Comparison of ENCODE assay signal across 17 mouse cellular contexts in the genomic region with DNA sequence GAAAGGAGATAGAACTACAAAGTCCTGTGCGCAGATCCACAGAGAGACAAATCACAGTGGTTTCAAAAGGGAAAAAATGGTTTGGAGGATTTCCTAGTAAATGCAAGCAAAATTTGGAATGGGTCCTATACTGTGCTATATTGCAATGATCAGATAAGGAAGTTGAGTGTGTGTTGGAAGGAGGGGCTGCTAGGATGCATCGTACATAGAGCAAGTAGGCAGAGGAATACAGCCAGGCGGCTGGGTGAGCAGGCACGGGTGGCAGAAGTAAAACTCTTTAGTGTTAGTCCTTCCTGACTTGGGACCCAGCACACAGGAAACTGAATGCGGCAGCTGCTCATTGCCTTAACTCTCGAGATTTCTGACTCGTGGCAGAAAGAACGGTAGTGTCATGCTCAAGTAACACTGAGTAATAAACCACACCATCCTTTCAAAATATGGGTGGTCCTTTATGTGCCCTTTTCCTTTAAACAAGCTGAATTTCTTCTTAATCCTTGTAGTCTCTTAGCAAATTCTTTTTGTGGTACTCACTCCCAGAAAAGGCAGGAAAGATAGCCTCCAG.
DNase-seq lines count a peak whose midpoint lies in the region; ATAC-seq and TF ChIP-seq lines count a peak whose summit lies in the region.
"Had no signal": no experiment of that assay in that cellular context is flagged by ENCODE, and none has a peak within 500 bp of the region (broad histone marks: within the 10 kb centered on the region; RNA-seq: fewer than 3 reads in every experiment).

No protein-coding gene starts in this region.

- peak overlapping the region; percentile 17; the same call in 1 of the 2 replicates for H3K4me2 ChIP-seq in lung, embryonic 15.5 days
- H3K4me2 ChIP-seq: heart, embryonic 15.5 days; hindbrain, embryonic 12.5 days; liver, embryonic 11.5 days; midbrain, embryonic 13.5 days had no signal

- H3K9me3 ChIP-seq in lung, embryonic 15.5 days: no peaks in the 10 kb centered on the region
- H3K9me3 ChIP-seq: heart, embryonic 15.5 days; hindbrain, embryonic 12.5 days; midbrain, embryonic 13.5 days had no signal

- TF ChIP-seq CTCF in embryonic fibroblast, embryonic 13.5 days (IDR thresholded peaks at IDR 0.05; ENCODE audit: borderline replicate concordance, insufficient read depth, low read length): no peak

- H3K4me3 ChIP-seq in lung, embryonic 15.5 days: no peak overlapping the region
- H3K4me3 ChIP-seq in embryonic fibroblast, embryonic 13.5 days (ENCODE audit: insufficient read depth, low read length): no peak overlapping the region
- H3K4me3 ChIP-seq: heart, embryonic 15.5 days; hindbrain, embryonic 12.5 days; midbrain, embryonic 13.5 days had no signal

- WGBS in lung, embryonic 15.5 days: 44% methylated on average over 8 of the region's 8 CpGs

- peaks cover 23% of the 10 kb centered on the region for H3K4me1 ChIP-seq in lung, embryonic 15.5 days
- H3K4me1 ChIP-seq in embryonic fibroblast, embryonic 13.5 days (ENCODE audit: control insufficient read depth, insufficient read depth, low read length): peaks cover 10% of the 10 kb centered on the region
- H3K4me1 ChIP-seq: hindbrain, embryonic 12.5 days; midbrain, embryonic 13.5 days had no signal

- no peaks in the 10 kb centered on the region for H3K36me3 ChIP-seq in lung, embryonic 15.5 days
- H3K36me3 ChIP-seq: heart, embryonic 15.5 days; hindbrain, embryonic 12.5 days; midbrain, embryonic 13.5 days had no signal

- H3K27me3 ChIP-seq in lung, embryonic 15.5 days: no peaks in the 10 kb centered on the region
- H3K27me3 ChIP-seq: CH12.LX; heart, embryonic 15.5 days; hindbrain, embryonic 12.5 days; midbrain, embryonic 13.5 days had no signal

- no peak for TF ChIP-seq POLR2A in embryonic fibroblast, embryonic 13.5 days (IDR thresholded peaks at IDR 0.05; ENCODE audit: low read depth, low read length)

- no peak for ATAC-seq in lung, embryonic 15.5 days (ENCODE audit: borderline replicate concordance, extremely low read depth, low FRiP score, low TSS enrichment)
- ATAC-seq: midbrain, embryonic 13.5 days had no signal

- H3K27ac ChIP-seq in lung, embryonic 15.5 days: no peak overlapping the region
- 0 out of 2 replicates have a peak overlapping the region, but pooled peaks have one; percentile 1 for H3K27ac ChIP-seq in embryonic fibroblast, embryonic 13.5 days (ENCODE audit: insufficient read depth, low read length)
- H3K27ac ChIP-seq: heart, embryonic 15.5 days; hindbrain, embryonic 12.5 days; midbrain, embryonic 13.5 days had no signal

- no peak overlapping the region for H3K9ac ChIP-seq in lung, embryonic 15.5 days
- H3K9ac ChIP-seq: heart, embryonic 15.5 days; hindbrain, embryonic 12.5 days; midbrain, embryonic 13.5 days had no signal

- no peak for DNase-seq in lung, postnatal 25 days (ENCODE audit: low spot score)
- peak; percentile 26 for DNase-seq in naive thymus-derived CD4-positive, alpha-beta T cell, adult 2 months (ENCODE audit: low read depth)
- no peak for DNase-seq in Muller cell, postnatal 12 days (ENCODE audit: inconsistent ontology term)
- no peak for DNase-seq in frontal cortex, postnatal 10 days (ENCODE audit: low spot score in 2 of 2)
- no peak for DNase-seq in embryo, embryonic 9.5 days (ENCODE audit: extremely low spot score)
- DNase-seq: kidney, adult 11 months; kidney, postnatal 4 days; layer of hippocampus, postnatal 36 days; left cerebral cortex, postnatal 4 days; lung, postnatal 10 days had no signal
